Mouse (Mus musculus) fibroblast of lung, adult 2 months (primary cell): ENCODE measurements around the gene Il27ra.
"Not testable (repeated sequence)": the region's sequence is repeated elsewhere in the genome, so short reads cannot be mapped to it uniquely, and the experiment has no call there.

Source experiments
- DNase-seq: peaks from one replicate; pipeline ENCODE4 v3.0.0-alpha.2; 2011; ENCODE audit warnings: low read depth

Il27ra gene

GRCm38 (mm10) chr8:84019738-84020137 is 22.7 kb downstream of the Il27ra start:
- DNase-seq, result no peak

GRCm38 (mm10) chr8:84015833-84016232 is 26.6 kb downstream of the Il27ra start:
- no peak for DNase-seq

GRCm38 (mm10) chr8:84012499-84013165 is 29.8 kb downstream of the Il27ra start:
- no peak for DNase-seq

- DNase-seq, result no peak
Observed at GRCm38 (mm10) chr8:84011705-84012498, 30.5 kb downstream of the Il27ra start, which contains the start of gene 2210011C24Rik. TSS of gene 2210011C24Rik (minus strand) at chr8:84012171.

GRCm38 (mm10) chr8:84010625-84011611 is 31.5 kb downstream of the Il27ra start:
- no peak for DNase-seq

GRCm38 (mm10) chr8:84009876-84010275 is 32.5 kb downstream of the Il27ra start:
- no peak for DNase-seq

- DNase-seq, result no peak
Observed at GRCm38 (mm10) chr8:84008362-84008761, 34.0 kb downstream of the Il27ra start.

GRCm38 (mm10) chr8:84005502-84005901 is 36.9 kb downstream of the Il27ra start:
- DNase-seq, result not testable (repeated sequence)

GRCm38 (mm10) chr8:84004533-84005201 is 37.7 kb downstream of the Il27ra start:
- DNase-seq, result peak; percentile 92

- no peak for DNase-seq
Observed at GRCm38 (mm10) chr8:84003612-84004246, 38.7 kb downstream of the Il27ra start.

- no peak for DNase-seq
Observed at GRCm38 (mm10) chr8:84002957-84003611, 39.3 kb downstream of the Il27ra start.

GRCm38 (mm10) chr8:84001281-84002000 is 40.9 kb downstream of the Il27ra start, which contains the start of gene 1700067K01Rik:
TSS of gene 1700067K01Rik (plus strand) at chr8:84001502.
- no peak for DNase-seq

- DNase-seq, result no peak
Observed at GRCm38 (mm10) chr8:83999825-84000224, 42.6 kb downstream of the Il27ra start.

- DNase-seq, result no peak
Observed at GRCm38 (mm10) chr8:83999057-83999705, 43.2 kb downstream of the Il27ra start.

GRCm38 (mm10) chr8:83998231-83999056 is 43.9 kb downstream of the Il27ra start:
- DNase-seq, result no peak

GRCm38 (mm10) chr8:83997511-83998141 is 44.8 kb downstream of the Il27ra start, which contains the start of gene Samd1:
TSS of gene Samd1 (plus strand) at chr8:83997672.
- no peak for DNase-seq
